Mouse (Mus musculus) embryonic facial prominence, embryonic 12.5 days (tissue): ENCODE results near the gene Nck2. TPM values are rescaled to one million over a fixed set of nuclear protein-coding genes. Genes with fewer than 3 reads are reported as not detected.
A peak's percentile ranks its signal among the peaks of the same experiment; 100 is the strongest.

ENCODE experiments used
- ATAC-seq: fragments of 200-750 bp; cut with Nextera tagmentation; 2 replicates; pipeline ENCODE4 v1.8.0; 2017; ENCODE audit not compliant: insufficient number of reproducible peaks, insufficient read depth, low FRiP score, low TSS enrichment
- H3K27ac ChIP-seq: fragments of 300-500 bp; sonication (generic); 2 replicates; pipeline ENCODE4 v1.5.1; 2016; ENCODE audit warnings: mild to moderate bottlenecking
- H3K27me3 ChIP-seq: fragments of 300-500 bp; sonication (generic); 2 replicates; pipeline ENCODE4 v1.6.1; 2016; ENCODE audit warnings: mild to moderate bottlenecking, moderate library complexity
- H3K36me3 ChIP-seq: fragments of 300-500 bp; sonication (generic); 2 replicates; pipeline ENCODE4 v1.6.1; 2016; ENCODE audit warnings: mild to moderate bottlenecking
- H3K4me1 ChIP-seq: fragments of 300-500 bp; sonication (generic); 2 replicates; pipeline ENCODE4 v1.6.1; 2016
- H3K4me2 ChIP-seq: fragments of 300-500 bp; sonication (generic); replicated peaks from 2 replicates; pipeline ENCODE4 v1.6.1; 2016; ENCODE audit warnings: mild to moderate bottlenecking, moderate library complexity
- H3K4me3 ChIP-seq: fragments of 300-500 bp; sonication (generic); 2 replicates; pipeline ENCODE4 v1.5.1; 2016; ENCODE audit warnings: mild to moderate bottlenecking
- H3K9ac ChIP-seq: fragments of 300-500 bp; sonication (generic); 2 replicates; pipeline ENCODE4 v1.6.1; 2016; ENCODE audit warnings: mild to moderate bottlenecking, moderate library complexity
- H3K9me3 ChIP-seq: fragments of 300-500 bp; sonication (generic); 2 replicates; pipeline ENCODE4 v1.6.1; 2016; ENCODE audit warnings: mild to moderate bottlenecking, moderate library complexity
- WGBS: fragments of 180-500 bp; shearing (Covaris S2); methylation state at CpG from one replicate; pipeline ENCODE4 v1.1.7; 2016; 5-methylcytosine and 5-hydroxymethylcytosine counted together
- polyA plus RNA-seq: library from polyadenylated mRNA; unstranded; fragments of >200 nt; fragmentation: Nextera tagmentation; extraction: Ambion mirVana; gene quantifications from 2 replicates; pipeline ENCODE4 v1.2.1, GENCODE M21; 2016

Gene Nck2
- polyA plus RNA-seq, 1 experiment from 2014 or later, result 62.5 TPM

GRCm38 (mm10) chr1:43473734-43474534 lies 29.6 kb downstream of the Nck2 start:
- WGBS, result 89% methylated on average over 5 of the region's 5 CpGs
- Histone ChIP-seq H3K27ac (no peak overlapping the region), H3K36me3 (no peaks in the 10 kb centered on the region), H3K9me3 (no peaks in the 10 kb centered on the region), H3K4me2 (no peak overlapping the region), H3K4me1 (peaks cover 41% of the 10 kb centered on the region), H3K4me3 (no peak overlapping the region), H3K27me3 (no peaks in the 10 kb centered on the region), H3K9ac (peak overlapping the region; percentile 4; the same call in 1 of the 2 replicates)
- ATAC-seq, result no peak

- H3K9ac ChIP-seq, result peak overlapping the region; percentile 4; the same call in 1 of the 2 replicates
- H3K27me3 ChIP-seq, result no peaks in the 10 kb centered on the region
- no peak for ATAC-seq
- WGBS, result 72% methylated on average over 6 of the region's 6 CpGs
- H3K36me3 ChIP-seq, result no peaks in the 10 kb centered on the region
- no peak overlapping the region for H3K4me3 ChIP-seq
- no peak overlapping the region for H3K4me2 ChIP-seq
- H3K4me1 ChIP-seq, result peaks cover 38% of the 10 kb centered on the region
- no peak overlapping the region for H3K27ac ChIP-seq
- H3K9me3 ChIP-seq, result no peaks in the 10 kb centered on the region
Observed at GRCm38 (mm10) chr1:43474535-43475409, 30.4 kb downstream of the Nck2 start.

- H3K27ac ChIP-seq, result no peak overlapping the region
- WGBS, result 93% methylated on average over 3 of the region's 3 CpGs
Observed at GRCm38 (mm10) chr1:43477954-43478353, 33.6 kb downstream of the Nck2 start.

GRCm38 (mm10) chr1:43485204-43485603 lies 40.8 kb downstream of the Nck2 start:
- Histone ChIP-seq H3K4me1 (peaks cover 11% of the 10 kb centered on the region; the same call in 1 of the 2 replicates), H3K9me3 (no peaks in the 10 kb centered on the region), H3K36me3 (no peaks in the 10 kb centered on the region), H3K4me2 (no peak overlapping the region), H3K9ac (no peak overlapping the region), H3K27ac (no peak overlapping the region), H3K27me3 (no peaks in the 10 kb centered on the region), H3K4me3 (no peak overlapping the region)
- 91% methylated on average over 9 of the region's 9 CpGs for whole genome bisulfite sequencing
- no peak for ATAC-seq

More at GRCm38 (mm10) chr1:43477954-43478353, 33.6 kb downstream of the Nck2 start:
- no peak overlapping the region for H3K4me3 ChIP-seq
- no peak overlapping the region for H3K4me2 ChIP-seq
- H3K36me3 ChIP-seq, result no peaks in the 10 kb centered on the region
- H3K4me1 ChIP-seq, result peaks cover 20% of the 10 kb centered on the region
- no peak for ATAC-seq
- H3K27me3 ChIP-seq, result no peaks in the 10 kb centered on the region
- H3K9ac ChIP-seq, result no peak overlapping the region
- no peaks in the 10 kb centered on the region for H3K9me3 ChIP-seq

- 86% methylated on average over 3 of the region's 3 CpGs for WGBS
- no peak overlapping the region for H3K4me3 ChIP-seq
- ATAC-seq, result no peak
- H3K4me2 ChIP-seq, result no peak overlapping the region
- no peaks in the 10 kb centered on the region for H3K36me3 ChIP-seq
- H3K27ac ChIP-seq, result no peak overlapping the region
- H3K9me3 ChIP-seq, result no peaks in the 10 kb centered on the region
- H3K4me1 ChIP-seq, result peaks cover 11% of the 10 kb centered on the region; the same call in 1 of the 2 replicates
- H3K27me3 ChIP-seq, result no peaks in the 10 kb centered on the region
- no peak overlapping the region for H3K9ac ChIP-seq
Observed at GRCm38 (mm10) chr1:43486500-43486899, 42.1 kb downstream of the Nck2 start.

- Histone ChIP-seq H3K9me3 (no peaks in the 10 kb centered on the region), H3K27ac (no peak overlapping the region), H3K4me2 (no peak overlapping the region), H3K27me3 (no peaks in the 10 kb centered on the region), H3K4me1 (peaks cover 11% of the 10 kb centered on the region; the same call in 1 of the 2 replicates), H3K36me3 (no peaks in the 10 kb centered on the region), H3K4me3 (no peak overlapping the region), H3K9ac (no peak overlapping the region)
- ATAC-seq, result no peak
- 80% methylated on average over 3 of the region's 3 CpGs for WGBS
Observed at GRCm38 (mm10) chr1:43486956-43487722, 42.8 kb downstream of the Nck2 start.

GRCm38 (mm10) chr1:43489311-43489710 lies 44.9 kb downstream of the Nck2 start:
- no peak for ATAC-seq
- Histone ChIP-seq H3K36me3 (no peaks in the 10 kb centered on the region), H3K4me1 (peaks cover 11% of the 10 kb centered on the region; the same call in 1 of the 2 replicates), H3K27me3 (no peaks in the 10 kb centered on the region), H3K4me3 (no peak overlapping the region), H3K4me2 (no peak overlapping the region), H3K27ac (no peak overlapping the region), H3K9ac (no peak overlapping the region), H3K9me3 (no peaks in the 10 kb centered on the region)

GRCm38 (mm10) chr1:43491506-43492269 lies 47.3 kb downstream of the Nck2 start:
- Histone ChIP-seq H3K9ac (no peak overlapping the region), H3K4me2 (no peak overlapping the region), H3K27ac (no peak overlapping the region), H3K4me1 (peaks cover 14% of the 10 kb centered on the region), H3K36me3 (no peaks in the 10 kb centered on the region), H3K9me3 (no peaks in the 10 kb centered on the region), H3K4me3 (no peak overlapping the region), H3K27me3 (no peaks in the 10 kb centered on the region)
- ATAC-seq, result no peak
- WGBS, result 96% methylated on average over 8 of the region's 8 CpGs

GRCm38 (mm10) chr1:43492803-43493437 lies 48.5 kb downstream of the Nck2 start:
- 82% methylated on average over 3 of the region's 3 CpGs for WGBS
- H3K36me3 ChIP-seq, result no peaks in the 10 kb centered on the region
- H3K27me3 ChIP-seq, result no peaks in the 10 kb centered on the region
- no peak overlapping the region for H3K4me2 ChIP-seq
- no peaks in the 10 kb centered on the region for H3K9me3 ChIP-seq
- ATAC-seq, result no peak
- H3K4me3 ChIP-seq, result no peak overlapping the region
- H3K9ac ChIP-seq, result no peak overlapping the region
- H3K27ac ChIP-seq, result no peak overlapping the region
- H3K4me1 ChIP-seq, result peaks cover 10% of the 10 kb centered on the region

- Histone ChIP-seq H3K4me3 (no peak overlapping the region), H3K27me3 (no peaks in the 10 kb centered on the region), H3K9me3 (no peaks in the 10 kb centered on the region), H3K36me3 (no peaks in the 10 kb centered on the region), H3K4me1 (peaks cover 10% of the 10 kb centered on the region), H3K27ac (no peak overlapping the region), H3K4me2 (no peak overlapping the region), H3K9ac (no peak overlapping the region)
- 47% methylated on average over 4 of the region's 4 CpGs for WGBS
- no peak for ATAC-seq
Observed at GRCm38 (mm10) chr1:43496051-43496450, 51.7 kb downstream of the Nck2 start.
